Mouse (Mus musculus) mesoderm, embryonic 11.5 days (tissue): ENCODE measurements at regions not wholly inside any gene's neighbourhood (a gene's known extent, or its start where the extent isn't known, plus 50 kb on each side); places are given as distances from the start of the nearest gene placed in this dataset.

Experiments
- DNase-seq: peaks from one replicate; pipeline ENCODE4 v3.0.0-alpha.2; 2012; ENCODE audit warnings: low read depth, low spot score

GRCm38 (mm10) chr12:110332616-110333154, 53.8 kb downstream of the Dio3 start:
- DNase-seq = no peak

- no peak for DNase-seq
These were observed 55.7 kb downstream of the Dio3 start for GRCm38 (mm10) chr12:110334609-110335008.

- no peak for DNase-seq
These were observed 65.5 kb downstream of the Dio3 start for GRCm38 (mm10) chr12:110344280-110344827.

GRCm38 (mm10) chr12:110349621-110350020, 70.8 kb downstream of the Dio3 start:
- no peak for DNase-seq

GRCm38 (mm10) chr12:110355851-110356250, 77.0 kb downstream of the Dio3 start:
- no peak for DNase-seq

GRCm38 (mm10) chr12:110367102-110367501, 79.8 kb upstream of the Ppp2r5c start:
- DNase-seq = no peak

- no peak for DNase-seq
These were observed 79.1 kb upstream of the Ppp2r5c start for GRCm38 (mm10) chr12:110367822-110368221.

GRCm38 (mm10) chr12:110371886-110372690, 74.8 kb upstream of the Ppp2r5c start:
- DNase-seq = no peak

GRCm38 (mm10) chr12:110372986-110373385, 73.9 kb upstream of the Ppp2r5c start:
- no peak for DNase-seq

- DNase-seq = peak; percentile 89
These were observed 73.4 kb upstream of the Ppp2r5c start for GRCm38 (mm10) chr12:110373408-110374065.

GRCm38 (mm10) chr12:110375139-110375538, 71.8 kb upstream of the Ppp2r5c start:
- peak; percentile 58 for DNase-seq

- peak; percentile 51 for DNase-seq
These were observed 70.7 kb upstream of the Ppp2r5c start for GRCm38 (mm10) chr12:110376062-110376837.

- DNase-seq = no peak
These were observed 70.1 kb upstream of the Ppp2r5c start for GRCm38 (mm10) chr12:110376838-110377150.

- DNase-seq = no peak
These were observed 69.6 kb upstream of the Ppp2r5c start for GRCm38 (mm10) chr12:110377306-110377705.

GRCm38 (mm10) chr12:110377734-110378133, 69.2 kb upstream of the Ppp2r5c start:
- peak; percentile 37 for DNase-seq

- no peak for DNase-seq
These were observed 68.6 kb upstream of the Ppp2r5c start for GRCm38 (mm10) chr12:110378302-110378701.

GRCm38 (mm10) chr12:110379721-110380120, 67.2 kb upstream of the Ppp2r5c start:
- no peak for DNase-seq

GRCm38 (mm10) chr12:110380831-110381750, 65.8 kb upstream of the Ppp2r5c start:
- DNase-seq = peak; percentile 18

- no peak for DNase-seq
These were observed 61.9 kb upstream of the Ppp2r5c start for GRCm38 (mm10) chr12:110385031-110385430.

GRCm38 (mm10) chr12:110385801-110386599, 60.9 kb upstream of the Ppp2r5c start:
- DNase-seq = no peak
